Mouse (Mus musculus): ENCODE data around the gene Armc7. TPM values are rescaled to one million over a fixed set of nuclear protein-coding genes. Genes with fewer than 3 reads are reported as not detected.

Gene Armc7
- polyA plus RNA-seq, 1 experiment from 2014 or later: 9.0 TPM

DNA sequence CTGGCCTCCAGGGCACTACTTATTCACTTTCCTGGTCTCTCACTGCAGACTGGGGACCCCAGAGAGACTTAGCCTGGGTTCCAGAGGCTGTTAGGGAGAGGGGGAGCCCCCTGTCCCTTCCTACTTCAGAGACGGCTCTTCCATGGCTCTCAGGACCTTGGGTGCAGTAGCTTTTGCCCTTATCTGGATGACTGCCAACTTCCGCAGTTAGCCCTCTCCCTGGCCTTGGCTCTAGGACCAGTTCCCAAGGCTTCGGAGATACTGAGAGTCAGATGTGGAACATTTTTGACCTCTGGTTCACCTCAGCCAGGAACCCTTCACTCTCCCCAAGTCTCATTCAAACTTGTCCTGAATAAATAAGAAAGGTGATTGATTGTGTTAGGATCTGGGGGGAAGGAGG lies 28.6 kb upstream of the Armc7 start:
- H3K27ac ChIP-seq (ENCODE audit: low read length): no peak overlapping the region
- ATAC-seq: no peak
- H3K9ac ChIP-seq (replicated peaks; ENCODE audit: low read depth): no peak overlapping the region
- no peak for TF ChIP-seq EP300 (IDR thresholded peaks at IDR 0.05)
- no peak for TF ChIP-seq CTCF (IDR thresholded peaks at IDR 0.05)
- no peak for DNase-seq (ENCODE audit: low spot score)
- H3K4me3 ChIP-seq (ENCODE audit: low read depth, low read length): no peak overlapping the region
- H3K4me1 ChIP-seq (ENCODE audit: insufficient read depth, low read depth, low read length): 0 out of 2 replicates have a peak, but pooled peaks cover 4% of the 10 kb centered on the region
- 19% methylated on average over 3 of the region's 3 CpGs for WGBS
- no peak overlapping the region for H3K4me2 ChIP-seq (replicated peaks; ENCODE audit: low read depth, low read length)
- no peaks in the 10 kb centered on the region for H3K27me3 ChIP-seq (replicated peaks; ENCODE audit: insufficient read depth, low read length)
- no peaks in the 10 kb centered on the region for H3K9me3 ChIP-seq (ENCODE audit: low read length)
- H3K36me3 ChIP-seq (ENCODE audit: insufficient read depth, low read length): no peaks in the 10 kb centered on the region

DNA sequence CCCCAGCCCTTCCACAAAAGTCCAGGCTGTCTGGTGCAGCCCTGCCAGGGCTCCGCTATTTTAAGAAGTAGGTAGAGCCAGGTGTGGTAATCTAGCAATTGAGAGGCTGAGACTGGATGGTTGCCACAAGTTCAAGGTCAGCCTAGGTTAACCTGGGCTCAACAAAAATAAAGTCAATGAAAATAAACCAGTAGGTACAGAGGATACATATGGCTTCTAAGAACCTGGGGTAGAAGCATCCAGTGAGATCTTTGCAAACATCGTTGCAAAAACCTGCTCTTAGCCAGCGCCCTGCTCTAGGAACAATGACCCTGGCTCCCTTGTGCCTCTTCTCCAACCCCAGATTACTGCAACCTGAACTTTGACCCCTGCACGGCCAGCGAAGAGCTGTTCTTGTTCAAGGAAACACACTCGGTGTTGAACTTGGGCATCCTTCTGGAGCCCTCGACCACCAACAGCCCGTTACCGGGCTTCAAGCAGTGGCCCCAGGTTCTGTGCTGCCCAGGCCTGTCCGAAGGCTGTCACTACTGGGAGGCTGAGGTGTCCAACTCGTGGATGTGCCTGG lies 28.1 kb upstream of the Armc7 start:
- Histone ChIP-seq H3K4me1 (ENCODE audit: insufficient read depth, low read depth, low read length) (0 out of 2 replicates have a peak, but pooled peaks cover 4% of the 10 kb centered on the region), H3K4me3 (ENCODE audit: low read depth, low read length) (no peak overlapping the region), H3K36me3 (ENCODE audit: insufficient read depth, low read length) (no peaks in the 10 kb centered on the region), H3K9ac (replicated peaks; ENCODE audit: low read depth) (no peak overlapping the region), H3K4me2 (replicated peaks; ENCODE audit: low read depth, low read length) (no peak overlapping the region), H3K27me3 (replicated peaks; ENCODE audit: insufficient read depth, low read length) (no peaks in the 10 kb centered on the region), H3K9me3 (ENCODE audit: low read length) (no peaks in the 10 kb centered on the region), H3K27ac (ENCODE audit: low read length) (no peak overlapping the region)
- 83% methylated on average over 11 of the region's 11 CpGs for WGBS
- no peak for TF ChIP-seq CTCF (IDR thresholded peaks at IDR 0.05)
- no peak for TF ChIP-seq EP300 (IDR thresholded peaks at IDR 0.05)
- DNase-seq (ENCODE audit: low spot score): no peak
- no peak for ATAC-seq

DNA sequence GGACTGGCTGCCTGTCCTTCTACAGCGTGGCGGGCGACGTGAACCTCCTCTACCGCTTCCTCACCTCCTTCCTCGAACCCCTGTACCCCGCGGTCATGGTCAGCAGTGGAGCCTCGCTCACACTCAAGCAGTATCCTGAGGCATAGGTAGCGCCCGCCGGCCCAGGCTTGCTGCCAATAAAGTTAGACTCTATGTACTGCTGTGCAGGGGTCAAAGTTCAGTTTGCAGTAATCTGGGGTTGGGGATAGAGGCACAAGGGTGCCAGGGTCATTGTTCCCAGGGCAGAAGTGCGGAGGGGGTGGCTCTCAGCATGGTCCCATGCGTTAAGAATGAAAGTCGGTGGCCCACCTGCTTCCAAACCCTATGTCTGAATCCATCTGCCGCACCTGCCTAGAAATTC lies 27.4 kb upstream of the Armc7 start:
- Histone ChIP-seq H3K4me2 (replicated peaks; ENCODE audit: low read depth, low read length) (no peak overlapping the region), H3K27ac (ENCODE audit: low read length) (no peak overlapping the region), H3K9me3 (ENCODE audit: low read length) (no peaks in the 10 kb centered on the region), H3K9ac (replicated peaks; ENCODE audit: low read depth) (no peak overlapping the region), H3K4me1 (ENCODE audit: insufficient read depth, low read depth, low read length) (0 out of 2 replicates have a peak, but pooled peaks cover 4% of the 10 kb centered on the region), H3K27me3 (replicated peaks; ENCODE audit: insufficient read depth, low read length) (no peaks in the 10 kb centered on the region), H3K4me3 (ENCODE audit: low read depth, low read length) (no peak overlapping the region), H3K36me3 (ENCODE audit: insufficient read depth, low read length) (no peaks in the 10 kb centered on the region)
- no peak for DNase-seq (ENCODE audit: low spot score)
- ATAC-seq: no peak
- WGBS: 86% methylated on average over 16 of the region's 16 CpGs
- TF ChIP-seq CTCF (IDR thresholded peaks at IDR 0.05): no peak
- no peak for TF ChIP-seq EP300 (IDR thresholded peaks at IDR 0.05)

DNA sequence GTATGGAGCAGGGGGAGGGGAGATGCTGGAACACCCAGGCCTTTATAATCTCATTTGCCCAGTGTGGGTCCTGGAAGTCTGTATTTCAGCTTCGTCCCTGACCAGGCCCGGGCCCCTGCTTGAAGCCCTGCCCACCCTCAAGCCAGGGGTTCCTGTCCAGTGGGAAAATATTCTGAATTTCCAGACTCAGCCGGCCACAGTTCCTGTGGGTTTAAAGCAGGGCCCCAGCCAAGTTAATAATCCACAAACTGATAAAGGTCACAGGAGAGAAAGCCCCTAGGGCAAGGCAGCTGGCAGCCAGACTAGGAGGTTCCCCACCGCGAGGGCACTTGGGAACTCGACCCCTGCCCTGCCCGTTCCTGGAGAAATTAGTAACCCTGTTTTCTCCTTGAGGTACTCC lies 26.5 kb upstream of the Armc7 start:
- Histone ChIP-seq H3K36me3 (ENCODE audit: insufficient read depth, low read length) (no peaks in the 10 kb centered on the region), H3K4me3 (ENCODE audit: low read depth, low read length) (no peak overlapping the region), H3K4me2 (replicated peaks; ENCODE audit: low read depth, low read length) (no peak overlapping the region), H3K9me3 (ENCODE audit: low read length) (no peaks in the 10 kb centered on the region), H3K27ac (ENCODE audit: low read length) (no peak overlapping the region), H3K4me1 (ENCODE audit: insufficient read depth, low read depth, low read length) (0 out of 2 replicates have a peak, but pooled peaks cover 4% of the 10 kb centered on the region), H3K9ac (replicated peaks; ENCODE audit: low read depth) (no peak overlapping the region), H3K27me3 (replicated peaks; ENCODE audit: insufficient read depth, low read length) (no peaks in the 10 kb centered on the region)
- 57% methylated on average over 7 of the region's 7 CpGs for WGBS
- DNase-seq (ENCODE audit: low spot score) (no peak), ATAC-seq (no peak)
- TF ChIP-seq CTCF (IDR thresholded peaks at IDR 0.05): no peak
- TF ChIP-seq EP300 (IDR thresholded peaks at IDR 0.05): no peak

DNA sequence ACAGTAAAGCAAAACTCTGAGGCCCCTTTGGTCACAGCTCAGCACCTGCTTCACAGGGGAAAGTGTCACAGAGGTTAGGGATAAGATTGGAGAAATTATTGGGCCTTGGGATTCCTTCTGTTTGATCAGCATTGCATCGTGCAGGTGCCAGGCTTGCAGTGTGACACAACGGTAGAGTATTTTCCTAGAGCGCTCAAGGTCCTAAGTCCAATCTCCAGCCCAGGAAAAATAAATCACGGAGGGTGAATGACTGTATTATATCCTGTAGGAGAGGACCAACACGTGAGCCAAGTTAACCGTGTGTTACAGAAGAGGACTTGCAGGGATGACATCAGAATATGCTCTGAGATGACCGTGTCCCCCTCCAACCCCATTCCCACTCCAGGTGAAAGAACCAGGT lies 25.3 kb upstream of the Armc7 start:
- H3K27ac ChIP-seq (ENCODE audit: low read length): no peak overlapping the region

DNA sequence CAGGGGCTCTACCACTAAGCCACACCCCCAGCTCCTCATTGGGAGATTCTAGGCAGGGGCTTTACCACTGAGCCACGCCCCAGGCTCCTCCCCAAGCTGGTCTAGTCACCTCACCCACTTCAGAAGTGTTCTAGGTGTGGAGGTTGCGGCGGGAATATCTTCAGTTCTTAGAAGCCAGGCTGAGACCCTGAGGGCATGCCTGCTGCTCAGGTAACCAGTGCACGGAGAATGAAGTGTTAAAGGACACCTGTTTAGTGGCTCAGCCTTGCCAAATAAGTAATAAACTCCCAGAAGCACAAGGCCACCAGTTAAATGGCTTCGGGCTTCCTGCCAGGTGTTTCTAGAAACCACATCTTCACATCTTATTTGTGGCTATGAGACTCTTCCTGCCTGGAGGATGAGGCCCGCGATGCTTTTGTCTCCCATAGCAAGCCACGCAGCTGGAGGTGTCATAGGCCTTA lies 23.7 kb upstream of the Armc7 start:
- H3K27me3 ChIP-seq (replicated peaks; ENCODE audit: insufficient read depth, low read length): no peaks in the 10 kb centered on the region
- H3K36me3 ChIP-seq (ENCODE audit: insufficient read depth, low read length): no peaks in the 10 kb centered on the region
- DNase-seq (ENCODE audit: low spot score) (no peak), ATAC-seq (no peak)
- WGBS: 75% methylated on average over 8 of the region's 8 CpGs
- no peak overlapping the region for H3K27ac ChIP-seq (ENCODE audit: low read length)
- no peaks in the 10 kb centered on the region for H3K9me3 ChIP-seq (ENCODE audit: low read length)
- TF ChIP-seq CTCF (IDR thresholded peaks at IDR 0.05) (no peak), EP300 (IDR thresholded peaks at IDR 0.05) (no peak)
- no peak overlapping the region for H3K9ac ChIP-seq (replicated peaks; ENCODE audit: low read depth)
- 0 out of 2 replicates have a peak, but pooled peaks cover 2% of the 10 kb centered on the region for H3K4me1 ChIP-seq (ENCODE audit: insufficient read depth, low read depth, low read length)
- no peak overlapping the region for H3K4me2 ChIP-seq (replicated peaks; ENCODE audit: low read depth, low read length)
- H3K4me3 ChIP-seq (ENCODE audit: low read depth, low read length): no peak overlapping the region

More for the DNA sequence above, 25.3 kb upstream of the Armc7 start:
- ATAC-seq (no peak), DNase-seq (ENCODE audit: low spot score) (no peak)
- TF ChIP-seq CTCF (IDR thresholded peaks at IDR 0.05) (no peak), EP300 (IDR thresholded peaks at IDR 0.05) (no peak)
- no peaks in the 10 kb centered on the region for H3K9me3 ChIP-seq (ENCODE audit: low read length)
- no peak overlapping the region for H3K4me3 ChIP-seq (ENCODE audit: low read depth, low read length)
- 84% methylated on average over 7 of the region's 7 CpGs for WGBS
- H3K9ac ChIP-seq (replicated peaks; ENCODE audit: low read depth): no peak overlapping the region
- no peaks in the 10 kb centered on the region for H3K27me3 ChIP-seq (replicated peaks; ENCODE audit: insufficient read depth, low read length)
- 0 out of 2 replicates have a peak, but pooled peaks cover 4% of the 10 kb centered on the region for H3K4me1 ChIP-seq (ENCODE audit: insufficient read depth, low read depth, low read length)
- H3K36me3 ChIP-seq (ENCODE audit: insufficient read depth, low read length): no peaks in the 10 kb centered on the region
- no peak overlapping the region for H3K4me2 ChIP-seq (replicated peaks; ENCODE audit: low read depth, low read length)

Measured in lung, postnatal 0 days (tissue).